Mouse (Mus musculus): ENCODE measurements at regions not wholly inside any gene's neighbourhood (a gene's known extent, or its start where the extent isn't known, plus 50 kb on each side); places are given as distances from the start of the nearest gene placed in this dataset.

DNA sequence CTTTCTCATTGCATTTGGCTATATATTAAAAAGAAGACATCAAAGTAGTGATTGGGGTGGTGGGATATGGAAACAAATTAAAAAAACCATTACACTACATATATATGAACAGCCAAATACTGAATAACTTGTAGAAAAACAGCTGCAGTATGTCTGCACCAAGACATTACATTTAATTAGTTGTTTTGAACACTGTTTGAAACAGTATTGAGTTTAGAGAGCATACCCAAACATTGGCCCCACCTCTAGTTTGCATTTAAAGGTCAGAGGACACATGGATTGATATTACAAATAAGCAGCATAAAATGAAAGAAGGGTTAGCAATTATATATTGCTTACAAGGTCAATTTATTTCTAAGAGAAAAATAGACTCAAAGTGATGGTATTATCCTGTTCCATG lies 758.8 kb upstream of the 4931408C20Rik start:
- TF ChIP-seq POLR2A (IDR thresholded peaks at IDR 0.05; ENCODE audit: insufficient read length, low read depth) (no peak), POLR2AphosphoS2 (IDR thresholded peaks at IDR 0.05; ENCODE audit: insufficient read length, low read depth) (no peak), TCF12 (IDR thresholded peaks at IDR 0.05; ENCODE audit: insufficient read depth, poor library complexity, severe bottlenecking) (no peak), USF1 (IDR thresholded peaks at IDR 0.05; ENCODE audit: low read depth) (no peak), MAX (IDR thresholded peaks at IDR 0.05; ENCODE audit: low read depth) (no peak), E2F4 (IDR thresholded peaks at IDR 0.05; ENCODE audit: insufficient read depth) (no peak), TCF3 (IDR thresholded peaks at IDR 0.05; ENCODE audit: insufficient read length, low read depth) (no peak), MYOD1 (IDR thresholded peaks at IDR 0.05; ENCODE audit: control insufficient read depth in 1 of 3, insufficient read length in 2 of 3, low read depth in 2 of 3) (no peak), SRF (IDR thresholded peaks at IDR 0.05; ENCODE audit: control insufficient read depth, insufficient read length, low read depth) (no peak)

All from myocyte (in vitro differentiated cells).